12 mouse cellular contexts compared by ENCODE assay signal in the genomic region with DNA sequence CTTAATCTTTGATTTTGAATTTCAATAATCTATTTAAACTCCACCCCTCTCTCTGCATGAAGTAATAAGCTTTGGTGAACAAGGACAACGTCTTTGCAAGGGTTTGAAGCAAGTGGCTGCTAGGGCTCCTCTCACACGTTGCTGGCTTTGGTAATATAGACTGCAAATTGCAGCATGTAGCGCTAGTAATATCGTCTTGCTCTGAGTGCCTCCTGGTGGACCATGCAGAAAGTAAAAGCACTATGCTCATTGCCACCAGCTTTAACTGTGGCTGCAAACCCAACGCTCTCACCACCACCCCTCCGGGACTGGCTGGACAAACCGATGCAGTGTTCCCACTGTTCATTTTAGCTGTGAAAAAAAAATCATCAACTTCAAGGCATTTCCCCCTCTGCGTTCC. TPM values are rescaled to one million over a fixed set of nuclear protein-coding genes. Genes with fewer than 3 reads are reported as not detected.
DNase-seq lines count a peak whose midpoint lies in the region; ATAC-seq and TF ChIP-seq lines count a peak whose summit lies in the region.
"Had no signal": no experiment of that assay in that cellular context is flagged by ENCODE, and none has a peak within 500 bp of the region (broad histone marks: within the 10 kb centered on the region; RNA-seq: fewer than 3 reads in every experiment).

No protein-coding gene starts in this region.

- no peak for TF ChIP-seq POLR2A in kidney, adult 2 months (IDR thresholded peaks at IDR 0.05; ENCODE audit: low read depth, low read length)

- H3K4me3 ChIP-seq in kidney, adult 2 months (ENCODE audit: insufficient read depth, low read depth, low read length) = no peak overlapping the region
- H3K4me3 ChIP-seq: lung, embryonic 15.5 days had no signal

- no peaks in the 10 kb centered on the region for H3K4me1 ChIP-seq in kidney, adult 2 months (ENCODE audit: control insufficient read depth, insufficient read depth, low read length)
- H3K4me1 ChIP-seq: lung, embryonic 15.5 days had no signal

- peak; percentile 89 for ATAC-seq in erythroid progenitor cell, adult 5-6 weeks (replicated peaks; ENCODE audit: low FRiP score, poor library complexity, severe bottlenecking)

- H3K27me3 ChIP-seq in kidney, adult 2 months (replicated peaks; ENCODE audit: control insufficient read depth, insufficient read depth, low read length) = no peaks in the 10 kb centered on the region
- H3K27me3 ChIP-seq: lung, embryonic 15.5 days had no signal

- DNase-seq in kidney, adult 2 months = peak; percentile 22
- DNase-seq in kidney, adult 18-20 months = no peak
- DNase-seq in spleen, postnatal 4 days (ENCODE audit: low spot score in 2 of 2) = peak; percentile 34 to 63
- no peak for DNase-seq in spleen, postnatal 36 days (ENCODE audit: low spot score in 2 of 2)
- DNase-seq in telencephalon, adult 2 months (ENCODE audit: low read depth, low spot score) = peak; percentile 3
- no peak for DNase-seq in gastrocnemius, adult 8-10 months (ENCODE audit: low spot score in 2 of 2)
- DNase-seq in natural killer cell, adult 2 months (ENCODE audit: low spot score in 2 of 2) = no peak
- DNase-seq: cerebellum, adult 8-10 months; kidney, adult 8-10 months; thymus, postnatal 14 days had no signal

- no peaks in the 10 kb centered on the region for H3K36me3 ChIP-seq in kidney, adult 2 months (ENCODE audit: control insufficient read depth, insufficient read depth, low read length)
- H3K36me3 ChIP-seq: lung, embryonic 15.5 days had no signal

- 36% methylated on average over 8 of the region's 8 CpGs for WGBS in kidney, adult 2 months

- no peak overlapping the region for H3K27ac ChIP-seq in kidney, adult 2 months (ENCODE audit: insufficient read depth, low read depth, low read length)
- H3K27ac ChIP-seq: lung, embryonic 15.5 days had no signal

- peak; percentile 55 for TF ChIP-seq CTCF in kidney, adult 2 months (conservative IDR thresholded peaks at IDR 0.05; ENCODE audit: insufficient read depth, insufficient read length, low read depth, low read length)

RNA-seq across cellular contexts. Expression of a gene that starts 7.2 kb away (rescaled TPM):
- polyA plus RNA-seq in kidney, adult 2 months (2012; rRNA removed) = 0.66 and 1.1 TPM in 2 replicates
- total RNA-seq in erythroid progenitor cell, adult 5-6 weeks (2015; ENCODE audit: low replicate concordance) = 32.4 and 58.3 TPM in 2 replicates
- total RNA-seq in erythroid progenitor cell, adult 5-6 weeks (2017; ENCODE audit: low replicate concordance) = 11.4 and 18.4 TPM in 2 replicates
- total RNA-seq in gastrocnemius, adult 8-10 months (2022) = not detected

RNA-seq across cellular contexts. Expression of a gene that starts 40.0 kb away (rescaled TPM):
- 2.7 and 3.0 TPM in 2 replicates for polyA plus RNA-seq in kidney, adult 2 months (2012; rRNA removed)
- total RNA-seq in erythroid progenitor cell, adult 5-6 weeks (2015; ENCODE audit: low replicate concordance) = not detected in 2 replicates
- 0.08 TPM in 1 of 2 replicates, not detected in the other for total RNA-seq in erythroid progenitor cell, adult 5-6 weeks (2017; ENCODE audit: low replicate concordance)
- under 1 TPM; 0.51 to 0.94 (median 0.78) TPM for total RNA-seq in gastrocnemius, adult 8-10 months (2022)

RNA-seq across cellular contexts. Expression of a gene that starts 41.3 kb away (rescaled TPM):
- 49.5 and 52.0 TPM in 2 replicates for polyA plus RNA-seq in kidney, adult 2 months (2012; rRNA removed)
- total RNA-seq in erythroid progenitor cell, adult 5-6 weeks (2015; ENCODE audit: low replicate concordance) = 172 and 177 TPM in 2 replicates
- total RNA-seq in erythroid progenitor cell, adult 5-6 weeks (2017; ENCODE audit: low replicate concordance) = 129 and 134 TPM in 2 replicates
- 1 to 10 TPM; 3.6 to 5.4 (median 4.5) TPM for total RNA-seq in gastrocnemius, adult 8-10 months (2022)

Comparison
In these comparisons a context has a peak if more than half of its experiments do, and no peak if none do; other contexts are left out.
1. DNase-seq: peak in kidney, adult 2 months (single experiment), spleen, postnatal 4 days (2 of 2) and telencephalon, adult 2 months (single experiment); none in kidney, adult 18-20 months (single experiment), spleen, postnatal 36 days (0 of 2), gastrocnemius, adult 8-10 months (0 of 2) and natural killer cell, adult 2 months (0 of 2).
2. RNA of a gene that starts 7.2 kb away (total RNA-seq): 11.4 to 58.3 TPM in erythroid progenitor cell, adult 5-6 weeks; not detected in gastrocnemius, adult 8-10 months; every median in the first group is over 10 times any median in the second.
3. RNA of a gene that starts 41.3 kb away (total RNA-seq): 129 to 177 TPM in erythroid progenitor cell, adult 5-6 weeks; 3.6 to 5.4 TPM in gastrocnemius, adult 8-10 months; every median in the first group is over 10 times any median in the second.